Mouse (Mus musculus): ENCODE measurements at regions not wholly inside any gene's neighbourhood (a gene's known extent, or its start where the extent isn't known, plus 50 kb on each side); places are given as distances from the start of the nearest gene placed in this dataset.

- no peak for TF ChIP-seq POLR2A (IDR thresholded peaks at IDR 0.05; ENCODE audit: borderline replicate concordance, low read depth, low read length)
- TF ChIP-seq CTCF (IDR thresholded peaks at IDR 0.05; ENCODE audit: low read depth, low read length) = no peak
- Histone ChIP-seq H3K4me3 (ENCODE audit: insufficient read depth, low read length) (no peak overlapping the region), H3K27ac (ENCODE audit: insufficient read depth, low read depth, low read length) (no peak overlapping the region), H3K4me1 (ENCODE audit: control insufficient read depth, insufficient read depth, low read length) (no peaks in the 10 kb centered on the region)
Measured at GRCm38 (mm10) chr2:94498516-94498915, 60.6 kb upstream of the Api5 start.

Measured in bone marrow macrophage, adult 2 months (primary cell).